Mouse (Mus musculus) cerebellum, adult 2 months (tissue): ENCODE measurements around the gene Tent2.

Source experiments
- CTCF ChIP-seq: fragments of 200-500 bp; IDR thresholded peaks from 2 replicates; pipeline ENCODE4 v1.5.1; 2011; ENCODE audit warnings: low read depth, mild to moderate bottlenecking, control low read depth, low read length, moderate library complexity, borderline replicate concordance; ENCODE audit not compliant: insufficient read depth
- POLR2A ChIP-seq: fragments of 200-500 bp; IDR thresholded peaks from 2 replicates; pipeline ENCODE4 v1.6.1; 2011; ENCODE audit warnings: low read length, control low read depth, borderline replicate concordance; ENCODE audit not compliant: insufficient read depth

DNA sequence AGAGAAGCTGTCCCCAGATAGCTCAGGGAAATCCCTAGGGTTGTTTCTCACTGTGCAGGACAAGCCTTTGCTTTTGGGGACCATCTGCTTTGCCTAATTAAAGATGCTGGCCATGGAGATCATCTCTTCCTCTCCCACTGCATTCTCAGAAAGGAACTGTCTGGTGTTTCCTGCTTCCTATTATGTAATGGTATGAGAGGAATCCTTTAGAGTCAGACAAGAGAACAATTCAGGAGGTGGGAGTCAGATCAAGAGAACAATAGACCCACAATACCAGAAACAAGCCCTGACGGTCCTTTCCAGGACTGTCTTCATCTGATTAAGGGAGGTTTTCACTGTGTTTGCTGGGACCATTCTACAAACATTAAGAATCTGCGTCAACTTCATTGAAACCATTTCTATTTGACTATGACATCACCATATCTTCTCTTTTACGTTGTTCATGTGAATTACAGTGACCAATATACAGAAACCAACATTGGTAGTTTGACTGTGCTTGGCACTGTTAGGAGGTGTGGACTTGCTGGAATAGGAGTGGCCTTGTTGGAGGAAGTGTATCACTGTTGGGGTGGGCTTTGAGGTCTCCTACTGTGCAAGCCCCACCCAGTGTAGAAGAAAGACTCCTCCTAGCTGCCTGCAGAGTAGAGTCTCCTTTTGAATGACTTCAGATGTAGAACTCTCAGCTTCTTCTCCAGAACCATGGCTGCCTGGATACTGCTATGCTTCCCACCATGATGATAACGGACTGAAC is 89.7 kb downstream of the Tent2 start:
- TF ChIP-seq POLR2A: no peak
- no peak for TF ChIP-seq CTCF
